Mouse (Mus musculus) brain, embryonic 14.5 days (tissue): ENCODE data around the gene Hoxb8.

Source experiments
- CTCF ChIP-seq: fragments of 200-500 bp; IDR thresholded peaks from 2 replicates; pipeline ENCODE4 v1.5.1; 2012; ENCODE audit warnings: inconsistent platforms, mild to moderate bottlenecking, moderate library complexity, borderline replicate concordance; ENCODE audit not compliant: insufficient read depth, insufficient read length; ENCODE audit errors: extremely low read depth
- POLR2A ChIP-seq: fragments of 200-500 bp; IDR thresholded peaks from 2 replicates; pipeline ENCODE4 v1.6.1; 2012; ENCODE audit warnings: mild to moderate bottlenecking, inconsistent platforms, borderline replicate concordance; ENCODE audit not compliant: poor library complexity, insufficient read depth, insufficient read length, severe bottlenecking; ENCODE audit errors: extremely low read depth

GRCm38 (mm10) chr11:96285771-96286738 is 4.3 kb downstream of the Hoxb8 start, which contains the start of gene Hoxb7:
- TF ChIP-seq CTCF, result no peak
- TF ChIP-seq POLR2A, result no peak
